8 mouse cellular contexts compared by ENCODE assay signal in genomic region chr15:77152336-77153087, GRCm38 (mm10).
DNase-seq lines count a peak whose midpoint lies in the region; ATAC-seq and TF ChIP-seq lines count a peak whose summit lies in the region.

No protein-coding gene starts in this region.

- H3K79me2 ChIP-seq in MEL (ENCODE audit: control insufficient read depth, insufficient read depth, low read length, poor library complexity): no peaks in the 10 kb centered on the region

- DNase-seq in cerebellum, adult 11 months: peak; percentile 49
- no peak for DNase-seq in MEL (ENCODE audit: low read depth, low spot score)
- DNase-seq in embryo, embryonic 10.5 days (ENCODE audit: low spot score): peak; percentile 63
- no peak for DNase-seq in limb, embryonic 14.5 days (ENCODE audit: low spot score)
- DNase-seq in retina, postnatal 1 day: peak; percentile 35
- no peak for DNase-seq in ovary, postnatal 14 days (ENCODE audit: low spot score)

- peaks cover 0 to 4% of the 10 kb centered on the region in 2 experiments; a peak in 1 of 4 replicates for H3K36me3 ChIP-seq in MEL (ENCODE audit: control insufficient read depth in 1 of 2, insufficient read depth in 2 of 2, low read length in 2 of 2)
- no peaks in the 10 kb centered on the region for H3K36me3 ChIP-seq in hindbrain, embryonic 15.5 days
- H3K36me3 ChIP-seq in limb, embryonic 14.5 days (ENCODE audit: control insufficient read depth, insufficient read depth, low read length): no peaks in the 10 kb centered on the region; the same call in 1 of the 2 replicates

- no peak overlapping the region for H3K9ac ChIP-seq in MEL (ENCODE audit: control insufficient read depth, low read depth, low read length, poor library complexity, severe bottlenecking)
- peak overlapping the region; percentile 89 for H3K9ac ChIP-seq in hindbrain, embryonic 15.5 days
- H3K9ac ChIP-seq in limb, embryonic 14.5 days (ENCODE audit: low read depth, low read length, severe bottlenecking): peak overlapping the region; percentile 62

- H3K27me3 ChIP-seq in MEL (ENCODE audit: control insufficient read depth in 1 of 2, insufficient read depth in 2 of 2, low read length in 2 of 2): no peaks in the 10 kb centered on the region
- H3K27me3 ChIP-seq in hindbrain, embryonic 15.5 days: no peaks in the 10 kb centered on the region
- H3K27me3 ChIP-seq in limb, embryonic 14.5 days (ENCODE audit: control insufficient read depth, insufficient read depth, low read length): no peaks in the 10 kb centered on the region

- TF ChIP-seq EP300 in MEL (IDR thresholded peaks at IDR 0.05; ENCODE audit: low read depth in 1 of 2, low read length in 2 of 2): no peak

- H3K9me3 ChIP-seq in MEL (replicated peaks; ENCODE audit: insufficient read depth, low read length): no peaks in the 10 kb centered on the region
- no peaks in the 10 kb centered on the region for H3K9me3 ChIP-seq in hindbrain, embryonic 15.5 days
- no peaks in the 10 kb centered on the region for H3K9me3 ChIP-seq in limb, embryonic 14.5 days (ENCODE audit: control insufficient read depth, low read length)

- 1% methylated on average over 19 of the region's 19 CpGs for WGBS in hindbrain, embryonic 15.5 days
- 2% methylated on average over 19 of the region's 19 CpGs for WGBS in limb, embryonic 14.5 days

- peak overlapping the region; percentile 92 for H3K4me2 ChIP-seq in hindbrain, embryonic 15.5 days
- H3K4me2 ChIP-seq in limb, embryonic 14.5 days (replicated peaks; ENCODE audit: low read depth, low read length, severe bottlenecking): peak overlapping the region; percentile 74

- no peak for ATAC-seq in cerebellum, adult (ENCODE audit: insufficient number of reproducible peaks, low FRiP score, low TSS enrichment)
- no peak for ATAC-seq in hindbrain, embryonic 15.5 days (ENCODE audit: low FRiP score, low read depth)
- ATAC-seq in limb, embryonic 14.5 days (ENCODE audit: low FRiP score, low read depth): no peak

- no peak overlapping the region for H3K27ac ChIP-seq in MEL (ENCODE audit: control insufficient read depth, low read depth, low read length)
- peak overlapping the region; percentile 97 for H3K27ac ChIP-seq in hindbrain, embryonic 15.5 days (replicated peaks)
- H3K27ac ChIP-seq in limb, embryonic 14.5 days (replicated peaks; ENCODE audit: low read depth, low read length): peak overlapping the region; percentile 93

- TF ChIP-seq POLR2A in MEL (IDR thresholded peaks at IDR 0.05; ENCODE audit: control insufficient read depth in 1 of 2, insufficient read depth in 1 of 2, low read depth in 1 of 2, low read length in 2 of 2, poor library complexity in 1 of 2): no peak
- no peak for TF ChIP-seq POLR2A in limb, embryonic 14.5 days (IDR thresholded peaks at IDR 0.05; ENCODE audit: borderline replicate concordance, extremely low read depth, insufficient read depth, insufficient read length)

- TF ChIP-seq CTCF in MEL (IDR thresholded peaks at IDR 0.05 in 2 of 3, conservative IDR thresholded peaks at IDR 0.05 in 1 of 3; ENCODE audit: control insufficient read depth in 1 of 3, insufficient read depth in 1 of 3, low read depth in 2 of 3, low read length in 3 of 3, poor library complexity in 1 of 3, severe bottlenecking in 1 of 3): peak in 2 of 3 experiments; percentile 1; a peak in 1 of 6 replicates

- peak overlapping the region; percentile 35 to 36; a peak in 3 of 4 replicates for H3K4me3 ChIP-seq in MEL (ENCODE audit: control insufficient read depth in 1 of 2, insufficient read depth in 1 of 2, low read depth in 2 of 2, low read length in 2 of 2)
- H3K4me3 ChIP-seq in hindbrain, embryonic 15.5 days: peak overlapping the region; percentile 71
- H3K4me3 ChIP-seq in limb, embryonic 14.5 days (replicated peaks; ENCODE audit: low read length): peak overlapping the region; percentile 43

- peaks cover 0 to 11% of the 10 kb centered on the region in 2 experiments; a peak in 2 of 4 replicates for H3K4me1 ChIP-seq in MEL (ENCODE audit: control insufficient read depth in 1 of 2, insufficient read depth in 2 of 2, low read length in 2 of 2)
- H3K4me1 ChIP-seq in hindbrain, embryonic 15.5 days (replicated peaks): peaks cover 58% of the 10 kb centered on the region
- peaks cover 44% of the 10 kb centered on the region for H3K4me1 ChIP-seq in limb, embryonic 14.5 days (ENCODE audit: control insufficient read depth, insufficient read depth, low read length)

- no peak for TF ChIP-seq RAD21 in MEL (IDR thresholded peaks at IDR 0.05; ENCODE audit: low read depth, low read length)

TF ChIP-seq in MEL, 35 proteins besides CTCF, POLR2A, EP300 and RAD21:
- TF ChIP-seq KAT2A (conservative IDR thresholded peaks at IDR 0.05; ENCODE audit: low read depth, low read length) (no peak), POLR2AphosphoS5 (IDR thresholded peaks at IDR 0.05; ENCODE audit: borderline replicate concordance, low read depth, low read length) (no peak), NRF1 (IDR thresholded peaks at IDR 0.05; ENCODE audit: insufficient read depth, low read depth, low read length, poor library complexity, severe bottlenecking) (no peak), GABPA (IDR thresholded peaks at IDR 0.05; ENCODE audit: low read depth, low read length) (no peak), MAX (IDR thresholded peaks at IDR 0.05; ENCODE audit: low read length) (no peak), CHD2 (IDR thresholded peaks at IDR 0.05; ENCODE audit: low read length) (no peak), RCOR1 (IDR thresholded peaks at IDR 0.05; ENCODE audit: low read depth, low read length) (no peak), MAZ (IDR thresholded peaks at IDR 0.05; ENCODE audit: low read depth, low read length) (no peak), SIN3A (IDR thresholded peaks at IDR 0.05; ENCODE audit: low read length) (no peak), ZKSCAN1 (IDR thresholded peaks at IDR 0.05; ENCODE audit: low read depth, low read length) (no peak), POLR2AphosphoS2 (IDR thresholded peaks at IDR 0.05; ENCODE audit: low read length) (no peak), MAFK (IDR thresholded peaks at IDR 0.05; ENCODE audit: borderline replicate concordance, low read depth, low read length) (no peak), CHD1 (IDR thresholded peaks at IDR 0.05; ENCODE audit: low read depth, low read length) (no peak), UBTF (IDR thresholded peaks at IDR 0.05; ENCODE audit: borderline replicate concordance, insufficient read depth, low read depth, low read length) (no peak), TBP (IDR thresholded peaks at IDR 0.05; ENCODE audit: low read depth, low read length) (no peak), E2F4 (IDR thresholded peaks at IDR 0.05; ENCODE audit: borderline replicate concordance, low read depth, low read length) (no peak)

Comparison
In these comparisons a context has a peak if more than half of its experiments do, and no peak if none do; other contexts are left out.
1. DNase-seq: peak in cerebellum, adult 11 months (single experiment), embryo, embryonic 10.5 days (single experiment) and retina, postnatal 1 day (single experiment); none in MEL (single experiment), limb, embryonic 14.5 days (single experiment) and ovary, postnatal 14 days (single experiment).
2. Peak in every context shown above with its lines, with median percentiles within 50 percentile points of each other: H3K4me3 ChIP-seq.